Mouse (Mus musculus) C2C12 (cell line): ENCODE measurements around the gene Ccz1.

ENCODE experiments used
- CTCF ChIP-seq: IDR thresholded peaks from one replicate; pipeline ENCODE4 v1.5.1; 2011; ENCODE audit not compliant: control insufficient read depth, insufficient read depth, insufficient read length
- MYOG ChIP-seq: IDR thresholded peaks from one replicate; pipeline ENCODE4 v1.6.1; 2011; ENCODE audit not compliant: control insufficient read depth, insufficient read length; ENCODE audit errors: extremely low read depth

- TF ChIP-seq CTCF (no peak), MYOG (no peak)
Measured at GRCm38 (mm10) chr5:143993260-143993659, 21.4 kb downstream of the Ccz1 start.
